Mouse (Mus musculus) hindbrain, postnatal 0 days (tissue): ENCODE results near the gene Mroh8. TPM values are rescaled to one million over a fixed set of nuclear protein-coding genes. Genes with fewer than 3 reads are reported as not detected.
"Not testable (repeated sequence)": the region's sequence is repeated elsewhere in the genome, so short reads cannot be mapped to it uniquely, and the experiment has no call there.

Source experiments
- ATAC-seq: fragments of 200-750 bp; cut with Nextera tagmentation; 2 replicates; pipeline ENCODE4 v1.8.0; 2017; ENCODE audit warnings: mild to moderate bottlenecking, moderate TSS enrichment, moderate library complexity
- DNase-seq: peaks from one replicate; pipeline ENCODE4 v3.0.0-alpha.2; 2015; ENCODE audit warnings: low spot score
- H3K27ac ChIP-seq: fragments of 300-500 bp; sonication (generic); 2 replicates; pipeline ENCODE4 v1.5.1; 2014; ENCODE audit warnings: mild to moderate bottlenecking
- H3K27me3 ChIP-seq: fragments of 300-500 bp; sonication (generic); 2 replicates; pipeline ENCODE4 v1.6.1; 2014; ENCODE audit warnings: low read length, mixed read lengths; ENCODE audit not compliant: insufficient read depth
- H3K36me3 ChIP-seq: fragments of 300-500 bp; sonication (generic); 2 replicates; pipeline ENCODE4 v1.6.1; 2014; ENCODE audit warnings: low read length, mixed read lengths; ENCODE audit not compliant: insufficient read depth
- H3K4me1 ChIP-seq: fragments of 300-500 bp; sonication (generic); 2 replicates; pipeline ENCODE4 v1.6.1; 2014; ENCODE audit warnings: antibody characterized with exemption, low read length, mixed read lengths; ENCODE audit not compliant: insufficient read depth
- H3K4me2 ChIP-seq: fragments of 300-500 bp; sonication (generic); 2 replicates; pipeline ENCODE4 v1.6.1; 2014; ENCODE audit warnings: low read depth, mild to moderate bottlenecking, low read length, moderate library complexity, mixed read lengths
- H3K4me3 ChIP-seq: fragments of 300-500 bp; sonication (generic); 2 replicates; pipeline ENCODE4 v1.5.1; 2014; ENCODE audit warnings: low read length
- H3K9ac ChIP-seq: fragments of 300-500 bp; sonication (generic); replicated peaks from 2 replicates; pipeline ENCODE4 v1.6.1; 2014; ENCODE audit warnings: mild to moderate bottlenecking, low read length, moderate library complexity, mixed read lengths
- H3K9me3 ChIP-seq: fragments of 300-500 bp; sonication (generic); 2 replicates; pipeline ENCODE4 v1.6.1; 2016; ENCODE audit warnings: low read length, mixed read lengths
- CTCF ChIP-seq: IDR thresholded peaks from 2 replicates; pipeline ENCODE4 v1.5.1; 2016; ENCODE audit warnings: antibody characterized with exemption, control low read depth, low read depth
- WGBS: fragments of 180-500 bp; shearing (Covaris S2); extraction: QIAGEN DNeasy Blood & Tissue Kit; methylation state at CpG from one replicate; pipeline ENCODE4 v1.1.7; 2014; 5-methylcytosine and 5-hydroxymethylcytosine counted together
- polyA plus RNA-seq: library from polyadenylated mRNA; unstranded; fragments of >200 nt; fragmentation: Nextera tagmentation; extraction: Ambion mirVana; gene quantifications from 2 replicates; pipeline ENCODE4 v1.2.1, GENCODE M21; 2015
- total RNA-seq: library from RNA; depleted of rRNA; stranded (reverse); fragments of >200 nt; gene quantifications from 2 replicates; pipeline ENCODE4 v1.2.3, GENCODE M21; 2014

Gene Mroh8
- total and polyA plus RNA-seq, 2 experiments from 2014 or later, result 0.70 TPM; not detected in 1

GRCm38 (mm10) chr2:157201081-157201830 is 78.1 kb downstream of the Mroh8 start:
- TF ChIP-seq CTCF, result no peak
- H3K27me3 ChIP-seq, result no peaks in the 10 kb centered on the region
- H3K27ac ChIP-seq, result no peak overlapping the region
- no peak for ATAC-seq
- no peak overlapping the region for H3K4me3 ChIP-seq
- no peak overlapping the region for H3K4me2 ChIP-seq
- H3K9me3 ChIP-seq, result no peaks in the 10 kb centered on the region
- no peaks in the 10 kb centered on the region for H3K36me3 ChIP-seq
- no peak overlapping the region for H3K9ac ChIP-seq
- WGBS, result 87% methylated on average over 6 of the region's 6 CpGs
- DNase-seq, result peak; percentile 4
- H3K4me1 ChIP-seq, result no peaks in the 10 kb centered on the region

GRCm38 (mm10) chr2:157198405-157198804 is 80.9 kb downstream of the Mroh8 start:
- H3K27ac ChIP-seq, H3K9ac ChIP-seq, DNase-seq, H3K4me3 ChIP-seq, H3K27me3 ChIP-seq, H3K4me2 ChIP-seq, H3K9me3 ChIP-seq, H3K4me1 ChIP-seq, ATAC-seq: not testable (repeated sequence)
- WGBS, result 96% methylated on average over 11 of the region's 11 CpGs
- peaks cover 12% of the 10 kb centered on the region; the same call in 1 of the 2 replicates for H3K36me3 ChIP-seq

- 90% methylated on average over 4 of the region's 4 CpGs for WGBS
Measured at GRCm38 (mm10) chr2:157190651-157191050, 88.7 kb downstream of the Mroh8 start.

GRCm38 (mm10) chr2:157187223-157187622 is 92.1 kb downstream of the Mroh8 start:
- no peak overlapping the region for H3K4me3 ChIP-seq
- H3K9me3 ChIP-seq, result no peaks in the 10 kb centered on the region
- DNase-seq (no peak), ATAC-seq (no peak)
- no peaks in the 10 kb centered on the region for H3K4me1 ChIP-seq
- no peak for TF ChIP-seq CTCF
- WGBS, result 83% methylated on average over 4 of the region's 4 CpGs
- H3K27ac ChIP-seq, result no peak overlapping the region
- no peak overlapping the region for H3K9ac ChIP-seq
- peaks cover 37% of the 10 kb centered on the region for H3K36me3 ChIP-seq
- no peak overlapping the region for H3K4me2 ChIP-seq
- no peaks in the 10 kb centered on the region for H3K27me3 ChIP-seq

More at GRCm38 (mm10) chr2:157190651-157191050, 88.7 kb downstream of the Mroh8 start:
- ATAC-seq (no peak), DNase-seq (no peak)
- Histone ChIP-seq H3K4me1 (no peaks in the 10 kb centered on the region), H3K36me3 (peaks cover 59% of the 10 kb centered on the region), H3K9ac (no peak overlapping the region), H3K27me3 (no peaks in the 10 kb centered on the region), H3K9me3 (no peaks in the 10 kb centered on the region), H3K4me2 (no peak overlapping the region), H3K4me3 (no peak overlapping the region), H3K27ac (no peak overlapping the region)
- TF ChIP-seq CTCF, result no peak

GRCm38 (mm10) chr2:157186504-157186903 is 92.8 kb downstream of the Mroh8 start:
- no peak for ATAC-seq
- no peak for DNase-seq
- Histone ChIP-seq H3K27ac (no peak overlapping the region), H3K9me3 (no peaks in the 10 kb centered on the region), H3K4me3 (no peak overlapping the region), H3K4me1 (no peaks in the 10 kb centered on the region), H3K36me3 (peaks cover 31% of the 10 kb centered on the region), H3K4me2 (no peak overlapping the region), H3K27me3 (no peaks in the 10 kb centered on the region), H3K9ac (no peak overlapping the region)
- 27% methylated on average over 5 of the region's 5 CpGs for WGBS
- no peak for TF ChIP-seq CTCF

GRCm38 (mm10) chr2:157185022-157185660 is 94.2 kb downstream of the Mroh8 start:
- Histone ChIP-seq H3K9me3 (no peaks in the 10 kb centered on the region), H3K9ac (no peak overlapping the region), H3K27me3 (no peaks in the 10 kb centered on the region), H3K4me3 (no peak overlapping the region), H3K36me3 (peaks cover 22% of the 10 kb centered on the region), H3K27ac (no peak overlapping the region), H3K4me2 (no peak overlapping the region), H3K4me1 (no peaks in the 10 kb centered on the region)
- ATAC-seq (no peak), DNase-seq (no peak)
- no peak for TF ChIP-seq CTCF
- 94% methylated on average over 13 of the region's 13 CpGs for WGBS

GRCm38 (mm10) chr2:157178167-157178566 is 101.2 kb downstream of the Mroh8 start:
- Histone ChIP-seq H3K27ac (no peak overlapping the region), H3K4me1 (no peaks in the 10 kb centered on the region), H3K9ac (no peak overlapping the region), H3K36me3 (peaks cover 5% of the 10 kb centered on the region; the same call in 1 of the 2 replicates), H3K9me3 (no peaks in the 10 kb centered on the region), H3K4me2 (no peak overlapping the region), H3K27me3 (no peaks in the 10 kb centered on the region), H3K4me3 (no peak overlapping the region)
- ATAC-seq (no peak), DNase-seq (no peak)
- 80% methylated on average over 6 of the region's 6 CpGs for WGBS
- TF ChIP-seq CTCF, result no peak
